Mouse (Mus musculus) liver, adult 2 months (tissue): ENCODE data around the gene Btn1a1.

Experiments
- CTCF ChIP-seq: fragments of 200-500 bp; IDR thresholded peaks from 2 replicates; pipeline ENCODE4 v1.5.1; 2011; ENCODE audit warnings: low read depth, low read length, control low read depth
- POLR2A ChIP-seq: fragments of 200-500 bp; IDR thresholded peaks from 2 replicates; pipeline ENCODE4 v1.6.1; 2011; ENCODE audit warnings: low read length, control low read depth; ENCODE audit not compliant: insufficient read depth; ENCODE audit errors: extremely low read depth

DNA sequence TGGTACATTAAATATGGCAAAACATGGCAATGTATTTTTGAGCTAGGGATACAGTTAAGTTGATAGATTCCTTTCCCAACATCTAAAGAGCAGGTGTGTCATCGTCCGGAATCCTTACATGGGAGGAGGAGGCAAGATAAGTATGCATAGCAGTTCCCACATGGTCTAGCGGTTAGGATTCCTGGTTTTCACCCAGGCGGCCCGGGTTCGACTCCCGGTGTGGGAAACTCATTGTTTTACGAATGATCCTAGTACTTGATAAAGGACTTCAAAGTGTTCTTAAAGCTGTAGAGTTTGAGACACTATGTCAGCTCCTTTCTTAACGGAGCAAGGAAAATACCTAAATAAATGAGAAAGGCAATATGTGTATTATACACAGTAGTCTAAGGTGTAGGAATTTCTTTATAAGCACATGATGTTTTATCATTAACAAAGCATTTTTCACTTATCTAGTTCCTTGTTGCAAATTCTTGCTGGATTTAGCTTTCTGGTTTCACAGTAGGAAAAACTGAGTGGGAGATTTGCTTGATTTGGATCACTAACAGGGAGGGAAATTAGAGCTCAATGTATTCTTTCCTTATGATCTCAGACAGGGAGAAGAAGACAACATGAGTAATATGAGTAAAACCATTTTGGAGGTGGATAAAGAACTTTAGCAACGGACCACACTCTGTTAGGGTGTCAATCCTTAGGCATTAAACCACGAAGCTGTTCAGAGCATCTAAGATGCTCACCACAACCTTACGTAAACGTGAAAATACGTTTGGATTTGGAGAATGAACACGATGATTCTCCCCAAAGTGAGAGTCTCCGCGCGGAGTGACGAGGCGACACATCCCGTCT lies 2.1 kb downstream of the Btn1a1 start:
- no peak for TF ChIP-seq POLR2A
- TF ChIP-seq CTCF: no peak
